Mouse (Mus musculus): ENCODE measurements around the gene Xpc. TPM values are rescaled to one million over a fixed set of nuclear protein-coding genes. Genes with fewer than 3 reads are reported as not detected.
A peak's percentile ranks its signal among the peaks of the same experiment; 100 is the strongest.

Gene Xpc
- polyA plus RNA-seq, 1 experiment from 2014 or later: 14.9 TPM

DNA sequence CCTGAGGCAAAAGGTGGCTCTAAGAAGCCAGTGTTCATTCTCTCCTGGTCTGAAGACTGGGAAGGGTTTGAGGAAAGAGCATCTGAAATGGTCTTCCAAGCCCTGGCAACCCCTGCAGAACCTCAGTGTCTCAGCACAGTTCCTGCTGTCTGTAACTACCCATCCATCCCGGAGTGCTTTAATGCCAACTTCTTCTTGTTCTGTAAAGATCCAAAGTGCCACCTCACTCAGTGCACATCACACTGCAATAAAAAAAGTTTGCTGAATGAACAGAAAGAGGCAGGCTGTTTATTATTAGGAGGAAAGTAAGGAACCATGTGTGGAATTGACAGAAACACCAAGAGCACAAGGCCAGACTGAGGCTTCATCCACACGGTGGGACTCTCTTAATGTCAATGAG, 45.0 kb downstream of the Xpc start:
- 83% methylated on average over 2 of the region's 2 CpGs for WGBS
- peaks cover 19% of the 10 kb centered on the region for H3K4me1 ChIP-seq (ENCODE audit: control insufficient read depth, insufficient read depth, low read length)
- H3K27me3 ChIP-seq (replicated peaks; ENCODE audit: control insufficient read depth, insufficient read depth, low read length): no peaks in the 10 kb centered on the region
- H3K9ac ChIP-seq (ENCODE audit: low read depth, low read length): no peak overlapping the region
- 0 out of 2 replicates have a peak, but pooled peaks cover 9% of the 10 kb centered on the region for H3K36me3 ChIP-seq (ENCODE audit: control insufficient read depth, insufficient read depth, low read length)
- H3K4me2 ChIP-seq (ENCODE audit: low read depth, low read length): no peak overlapping the region
- H3K4me3 ChIP-seq (ENCODE audit: low read length): no peak overlapping the region
- H3K9me3 ChIP-seq (ENCODE audit: control insufficient read depth, low read length): no peaks in the 10 kb centered on the region
- H3K27ac ChIP-seq (ENCODE audit: low read length): no peak overlapping the region
- no peak for ATAC-seq

- no peak for ATAC-seq
- Histone ChIP-seq H3K4me3 (ENCODE audit: low read length) (no peak overlapping the region), H3K36me3 (ENCODE audit: control insufficient read depth, insufficient read depth, low read length) (peaks cover 13% of the 10 kb centered on the region; the same call in 1 of the 2 replicates), H3K27me3 (replicated peaks; ENCODE audit: control insufficient read depth, insufficient read depth, low read length) (no peaks in the 10 kb centered on the region), H3K4me2 (ENCODE audit: low read depth, low read length) (no peak overlapping the region), H3K9me3 (ENCODE audit: control insufficient read depth, low read length) (no peaks in the 10 kb centered on the region), H3K9ac (ENCODE audit: low read depth, low read length) (no peak overlapping the region), H3K27ac (ENCODE audit: low read length) (no peak overlapping the region), H3K4me1 (ENCODE audit: control insufficient read depth, insufficient read depth, low read length) (peaks cover 5% of the 10 kb centered on the region; the same call in 1 of the 2 replicates)
- WGBS: 79% methylated on average over 1 of the region's 1 CpGs
Measured at GRCm38 (mm10) chr6:91467106-91467505, 48.6 kb downstream of the Xpc start.

- no peak overlapping the region for H3K4me2 ChIP-seq (ENCODE audit: low read depth, low read length)
- no peak overlapping the region for H3K27ac ChIP-seq (ENCODE audit: low read length)
- peaks cover 11% of the 10 kb centered on the region; the same call in 1 of the 2 replicates for H3K36me3 ChIP-seq (ENCODE audit: control insufficient read depth, insufficient read depth, low read length)
- no peak overlapping the region for H3K4me3 ChIP-seq (ENCODE audit: low read length)
- H3K4me1 ChIP-seq (ENCODE audit: control insufficient read depth, insufficient read depth, low read length): no peaks in the 10 kb centered on the region
- no peaks in the 10 kb centered on the region for H3K27me3 ChIP-seq (replicated peaks; ENCODE audit: control insufficient read depth, insufficient read depth, low read length)
- no peaks in the 10 kb centered on the region for H3K9me3 ChIP-seq (ENCODE audit: control insufficient read depth, low read length)
- H3K9ac ChIP-seq (ENCODE audit: low read depth, low read length): no peak overlapping the region
- 74% methylated on average over 2 of the region's 2 CpGs for WGBS
- peak; percentile 68 for ATAC-seq
Measured at GRCm38 (mm10) chr6:91465756-91466155, 49.9 kb downstream of the Xpc start.

DNA sequence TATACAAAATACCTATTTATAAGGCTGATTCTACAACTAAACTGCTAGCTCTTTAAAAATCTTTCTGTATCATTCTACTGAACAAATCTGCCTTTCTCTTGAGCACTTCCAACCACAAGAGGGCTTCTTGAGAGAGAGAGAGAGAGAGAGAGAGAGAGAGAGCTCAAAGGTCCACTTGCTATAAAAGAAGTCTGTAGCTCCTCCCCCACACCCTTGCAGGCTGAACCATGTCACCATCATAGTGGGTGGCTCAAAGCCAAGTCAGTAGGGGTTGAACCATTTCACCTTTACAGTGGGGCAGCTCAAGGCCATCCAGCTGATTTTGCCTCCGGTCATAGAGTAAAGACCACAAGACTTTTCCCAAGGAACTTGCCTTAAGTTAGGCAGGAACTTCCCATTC, 56.2 kb downstream of the Xpc start:
- peak; percentile 93 for ATAC-seq
- no peaks in the 10 kb centered on the region for H3K4me1 ChIP-seq (ENCODE audit: control insufficient read depth, insufficient read depth, low read length)
- WGBS: 74% methylated on average over 1 of the region's 1 CpGs

DNA sequence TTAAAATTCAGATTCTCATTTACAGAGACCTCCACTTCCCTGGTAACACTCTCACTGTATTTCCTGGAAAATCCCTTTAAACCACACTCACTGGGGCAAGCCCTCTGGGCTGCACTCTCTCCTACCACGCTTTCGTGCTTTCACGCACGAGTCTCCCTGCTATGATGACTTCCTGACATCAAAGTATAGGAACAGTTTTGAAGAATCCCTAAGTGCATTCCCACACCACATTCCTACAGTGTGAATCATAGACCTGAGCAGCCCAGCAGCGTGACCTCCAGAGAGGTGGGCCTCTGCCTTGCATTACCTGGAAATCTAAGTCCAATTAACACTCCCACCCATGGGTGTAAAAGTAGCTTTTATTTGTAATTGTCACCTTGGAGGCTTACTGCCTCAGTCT, 61.1 kb downstream of the Xpc start:
- Histone ChIP-seq H3K9ac (ENCODE audit: low read depth, low read length) (no peak overlapping the region), H3K9me3 (ENCODE audit: control insufficient read depth, low read length) (no peaks in the 10 kb centered on the region), H3K36me3 (ENCODE audit: control insufficient read depth, insufficient read depth, low read length) (no peaks in the 10 kb centered on the region), H3K4me3 (ENCODE audit: low read length) (no peak overlapping the region), H3K27me3 (replicated peaks; ENCODE audit: control insufficient read depth, insufficient read depth, low read length) (no peaks in the 10 kb centered on the region), H3K27ac (ENCODE audit: low read length) (no peak overlapping the region), H3K4me1 (ENCODE audit: control insufficient read depth, insufficient read depth, low read length) (no peaks in the 10 kb centered on the region), H3K4me2 (ENCODE audit: low read depth, low read length) (no peak overlapping the region)
- no peak for ATAC-seq
- 51% methylated on average over 5 of the region's 5 CpGs for WGBS

More for the DNA sequence above, 56.2 kb downstream of the Xpc start:
- Histone ChIP-seq H3K4me3 (ENCODE audit: low read length) (no peak overlapping the region), H3K4me2 (ENCODE audit: low read depth, low read length) (no peak overlapping the region), H3K9me3 (ENCODE audit: control insufficient read depth, low read length) (no peaks in the 10 kb centered on the region), H3K27me3 (replicated peaks; ENCODE audit: control insufficient read depth, insufficient read depth, low read length) (no peaks in the 10 kb centered on the region), H3K36me3 (ENCODE audit: control insufficient read depth, insufficient read depth, low read length) (peaks cover 4% of the 10 kb centered on the region; the same call in 1 of the 2 replicates), H3K9ac (ENCODE audit: low read depth, low read length) (no peak overlapping the region), H3K27ac (ENCODE audit: low read length) (no peak overlapping the region)

- ATAC-seq: no peak
Measured at GRCm38 (mm10) chr6:91452056-91452455, 63.6 kb downstream of the Xpc start.

GRCm38 (mm10) chr6:91449472-91450225, 66.0 kb downstream of the Xpc start:
- no peak for ATAC-seq
- Histone ChIP-seq H3K36me3 (ENCODE audit: control insufficient read depth, insufficient read depth, low read length) (no peaks in the 10 kb centered on the region), H3K4me2 (ENCODE audit: low read depth, low read length) (no peak overlapping the region), H3K9me3 (ENCODE audit: control insufficient read depth, low read length) (no peaks in the 10 kb centered on the region), H3K9ac (ENCODE audit: low read depth, low read length) (no peak overlapping the region), H3K27me3 (replicated peaks; ENCODE audit: control insufficient read depth, insufficient read depth, low read length) (no peaks in the 10 kb centered on the region), H3K4me3 (ENCODE audit: low read length) (no peak overlapping the region), H3K27ac (ENCODE audit: low read length) (no peak overlapping the region), H3K4me1 (ENCODE audit: control insufficient read depth, insufficient read depth, low read length) (no peaks in the 10 kb centered on the region)
- 42% methylated on average over 3 of the region's 3 CpGs for WGBS

More at GRCm38 (mm10) chr6:91452056-91452455, 63.6 kb downstream of the Xpc start:
- H3K9ac ChIP-seq (ENCODE audit: low read depth, low read length): no peak overlapping the region
- WGBS: 73% methylated on average over 1 of the region's 1 CpGs
- no peaks in the 10 kb centered on the region for H3K4me1 ChIP-seq (ENCODE audit: control insufficient read depth, insufficient read depth, low read length)
- no peaks in the 10 kb centered on the region for H3K9me3 ChIP-seq (ENCODE audit: control insufficient read depth, low read length)
- no peaks in the 10 kb centered on the region for H3K27me3 ChIP-seq (replicated peaks; ENCODE audit: control insufficient read depth, insufficient read depth, low read length)
- no peak overlapping the region for H3K4me2 ChIP-seq (ENCODE audit: low read depth, low read length)
- H3K4me3 ChIP-seq (ENCODE audit: low read length): no peak overlapping the region
- no peak overlapping the region for H3K27ac ChIP-seq (ENCODE audit: low read length)
- no peaks in the 10 kb centered on the region for H3K36me3 ChIP-seq (ENCODE audit: control insufficient read depth, insufficient read depth, low read length)

DNA sequence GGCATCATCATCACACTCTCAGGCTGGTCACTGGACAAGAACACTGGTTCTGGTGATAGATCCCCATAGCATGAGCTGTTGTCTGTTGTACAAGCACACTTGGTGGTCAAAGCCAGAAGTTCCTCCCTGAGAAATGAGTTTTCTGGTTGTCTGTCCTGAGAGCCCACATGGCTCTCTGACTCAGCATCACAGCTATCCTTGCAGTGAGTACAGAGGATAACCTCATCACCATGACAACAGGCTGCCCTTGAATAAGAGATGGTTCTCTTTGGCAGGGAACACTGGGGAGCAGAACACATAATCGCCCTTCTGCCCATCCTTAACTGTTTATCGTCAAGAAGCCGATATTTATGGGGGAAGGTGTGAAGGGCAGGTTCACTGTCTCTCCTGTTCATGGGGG, 70.4 kb downstream of the Xpc start:
- Histone ChIP-seq H3K36me3 (ENCODE audit: control insufficient read depth, insufficient read depth, low read length) (no peaks in the 10 kb centered on the region), H3K4me2 (ENCODE audit: low read depth, low read length) (no peak overlapping the region), H3K27ac (ENCODE audit: low read length) (no peak overlapping the region), H3K27me3 (replicated peaks; ENCODE audit: control insufficient read depth, insufficient read depth, low read length) (no peaks in the 10 kb centered on the region), H3K4me1 (ENCODE audit: control insufficient read depth, insufficient read depth, low read length) (peaks cover 5% of the 10 kb centered on the region; the same call in 1 of the 2 replicates), H3K9me3 (ENCODE audit: control insufficient read depth, low read length) (no peaks in the 10 kb centered on the region), H3K4me3 (ENCODE audit: low read length) (no peak overlapping the region), H3K9ac (ENCODE audit: low read depth, low read length) (no peak overlapping the region)
- 80% methylated on average over 3 of the region's 3 CpGs for WGBS
- ATAC-seq: no peak

DNA sequence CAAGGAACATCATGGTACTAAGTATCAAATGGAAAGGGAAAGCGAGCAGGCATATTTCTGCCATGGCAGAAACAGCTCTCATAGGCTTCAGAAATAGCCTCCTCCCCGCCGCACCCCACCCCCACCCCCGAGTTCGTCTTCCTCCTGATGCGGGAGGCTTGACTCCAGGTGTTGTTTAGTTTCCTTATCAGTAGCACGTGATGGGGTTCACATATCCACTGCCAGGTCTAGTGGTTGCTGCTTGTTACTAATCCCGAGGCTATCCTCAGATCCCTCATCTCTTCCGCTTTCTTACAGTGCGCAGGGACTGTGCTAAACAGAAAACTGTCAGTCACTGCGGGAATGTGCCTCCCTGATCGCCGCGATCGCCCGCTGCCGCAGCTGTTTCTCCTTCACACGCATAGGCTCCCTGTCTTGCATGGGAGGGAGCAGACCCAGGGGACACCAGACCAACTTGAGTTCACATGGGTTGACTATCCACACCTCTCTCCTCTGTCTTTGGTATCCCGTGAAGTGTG, 74.5 kb downstream of the Xpc start:
- Histone ChIP-seq H3K9ac (ENCODE audit: low read depth, low read length) (peak overlapping the region; percentile 85), H3K27me3 (replicated peaks; ENCODE audit: control insufficient read depth, insufficient read depth, low read length) (peaks cover 12% of the 10 kb centered on the region), H3K36me3 (ENCODE audit: control insufficient read depth, insufficient read depth, low read length) (no peaks in the 10 kb centered on the region), H3K9me3 (ENCODE audit: control insufficient read depth, low read length) (no peaks in the 10 kb centered on the region), H3K4me3 (ENCODE audit: low read length) (peak overlapping the region; percentile 70), H3K27ac (ENCODE audit: low read length) (peak overlapping the region; percentile 89), H3K4me1 (ENCODE audit: control insufficient read depth, insufficient read depth, low read length) (peaks cover 5% of the 10 kb centered on the region; the same call in 1 of the 2 replicates), H3K4me2 (ENCODE audit: low read depth, low read length) (peak overlapping the region; percentile 92)
- ATAC-seq: peak; percentile 84
- WGBS: 1% methylated on average over 19 of the region's 19 CpGs

Data from intestine, embryonic 16.5 days (tissue).